Mouse (Mus musculus): Measurements from ENCODE around the gene Psme4. TPM values are rescaled to one million over a fixed set of nuclear protein-coding genes. Genes with fewer than 3 reads are reported as not detected.

Gene Psme4
- polyA plus RNA-seq, 1 experiment from 2014 or later = 18.9 TPM

DNA sequence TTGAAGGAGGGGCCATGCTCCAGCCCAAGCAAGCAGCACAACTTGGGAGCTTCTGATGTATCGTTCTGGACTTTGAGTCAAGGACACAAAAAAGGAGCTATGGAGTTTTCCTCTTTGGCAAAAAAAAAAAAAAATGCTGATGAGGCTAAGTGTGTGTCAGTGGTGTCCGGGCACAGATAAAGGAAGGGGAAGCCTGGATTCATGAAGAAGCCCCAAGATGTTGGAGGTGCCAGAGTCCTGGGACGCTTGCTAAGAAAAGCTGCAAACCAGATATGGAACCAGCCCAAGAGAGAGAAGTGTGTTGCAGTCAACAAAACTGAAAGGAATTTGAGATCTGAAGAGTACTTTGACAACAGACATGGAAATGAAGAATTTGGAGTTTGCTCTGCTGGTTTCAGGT, 140.8 kb downstream of the Psme4 start:
- no peak for ATAC-seq (ENCODE audit: low read depth)
- Histone ChIP-seq H3K4me3 (no peak overlapping the region), H3K4me2 (no peak overlapping the region), H3K9me3 (no peaks in the 10 kb centered on the region; the same call in none of the 2 replicates), H3K27ac (replicated peaks) (no peak overlapping the region), H3K36me3 (peaks cover 4% of the 10 kb centered on the region; the same call in 1 of the 2 replicates), H3K4me1 (replicated peaks) (no peaks in the 10 kb centered on the region), H3K9ac (no peak overlapping the region), H3K27me3 (no peaks in the 10 kb centered on the region)
- WGBS = 91% methylated on average over 3 of the region's 3 CpGs

GRCm38 (mm10) chr11:30920641-30921040, 149.1 kb downstream of the Psme4 start:
- H3K36me3 ChIP-seq = peaks cover 24% of the 10 kb centered on the region

DNA sequence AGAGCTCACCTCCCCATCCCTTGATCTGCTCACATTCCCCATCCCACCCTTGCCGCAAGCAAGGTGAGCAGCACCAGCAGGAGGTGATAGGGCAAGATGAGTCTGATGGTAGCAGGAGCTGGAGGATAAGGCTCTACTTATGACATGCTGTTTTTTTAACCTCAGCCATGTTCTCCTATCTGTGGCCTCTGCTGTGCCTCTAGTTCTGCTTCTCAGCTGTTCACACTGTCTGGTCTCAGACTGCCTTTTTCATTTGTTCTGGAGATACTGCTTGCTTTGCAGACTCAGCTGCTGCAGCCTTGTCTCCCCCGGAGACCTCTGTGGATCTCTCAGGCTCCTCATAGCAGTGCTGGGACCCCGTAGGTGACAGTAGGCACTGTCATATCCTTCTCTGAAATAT, 151.8 kb downstream of the Psme4 start:
- Histone ChIP-seq H3K9ac (no peak overlapping the region), H3K27ac (replicated peaks) (no peak overlapping the region), H3K4me3 (no peak overlapping the region), H3K4me2 (no peak overlapping the region), H3K27me3 (no peaks in the 10 kb centered on the region), H3K36me3 (peaks cover 45% of the 10 kb centered on the region), H3K9me3 (no peaks in the 10 kb centered on the region), H3K4me1 (replicated peaks) (no peaks in the 10 kb centered on the region)
- ATAC-seq (ENCODE audit: low read depth) = no peak
- WGBS = 97% methylated on average over 3 of the region's 3 CpGs

More at GRCm38 (mm10) chr11:30920641-30921040, 149.1 kb downstream of the Psme4 start:
- WGBS = 72% methylated on average over 1 of the region's 1 CpGs
- H3K27me3 ChIP-seq = no peaks in the 10 kb centered on the region
- no peak overlapping the region for H3K27ac ChIP-seq (replicated peaks)
- no peaks in the 10 kb centered on the region for H3K4me1 ChIP-seq (replicated peaks)
- no peak overlapping the region for H3K4me3 ChIP-seq
- H3K9ac ChIP-seq = no peak overlapping the region
- H3K4me2 ChIP-seq = no peak overlapping the region
- H3K9me3 ChIP-seq = no peaks in the 10 kb centered on the region
- ATAC-seq (ENCODE audit: low read depth) = no peak

DNA sequence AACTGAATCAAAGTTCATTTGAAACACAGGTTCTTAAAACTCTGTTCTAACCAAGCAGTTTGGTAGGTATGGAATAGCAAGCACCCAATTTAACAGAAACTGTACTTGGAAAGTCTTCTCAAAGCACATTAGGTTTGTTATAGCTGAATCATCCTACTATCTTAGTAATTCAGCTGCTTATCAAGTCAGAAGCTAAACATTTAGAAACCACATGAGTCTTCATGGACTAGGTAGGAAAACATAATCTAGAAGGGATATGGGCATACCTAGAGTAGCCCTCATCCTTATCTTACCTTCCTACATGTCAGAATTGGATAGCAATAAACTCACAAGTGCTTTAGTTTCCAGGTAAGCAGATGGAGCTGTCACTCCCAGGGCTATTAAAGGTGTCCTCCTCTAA, 156.6 kb downstream of the Psme4 start:
- no peak overlapping the region for H3K9ac ChIP-seq
- no peaks in the 10 kb centered on the region for H3K9me3 ChIP-seq
- no peak overlapping the region for H3K4me2 ChIP-seq
- H3K27me3 ChIP-seq = no peaks in the 10 kb centered on the region
- no peaks in the 10 kb centered on the region for H3K4me1 ChIP-seq (replicated peaks)
- no peak overlapping the region for H3K27ac ChIP-seq (replicated peaks)
- no peak for ATAC-seq (ENCODE audit: low read depth)
- peaks cover 64% of the 10 kb centered on the region for H3K36me3 ChIP-seq
- H3K4me3 ChIP-seq = no peak overlapping the region

DNA sequence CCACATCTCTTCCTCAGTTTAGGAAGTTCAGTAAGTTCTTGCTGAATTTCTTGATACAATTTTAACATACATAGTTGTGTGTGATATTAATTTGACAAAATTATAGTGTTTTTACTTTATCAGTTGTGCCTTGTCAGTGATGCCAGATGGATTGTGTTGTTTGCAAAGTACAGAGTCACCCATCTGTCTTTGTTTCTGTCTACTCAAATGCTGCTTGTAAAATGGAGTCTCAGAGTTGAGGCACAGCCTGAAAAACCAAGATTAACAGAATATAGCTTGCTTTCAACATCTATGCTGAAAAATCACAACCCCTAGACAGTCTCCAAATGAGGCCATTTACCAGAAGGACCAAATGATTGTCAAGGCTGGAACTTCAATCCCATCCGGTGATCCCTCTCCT, 157.0 kb downstream of the Psme4 start:
- WGBS = 92% methylated on average over 1 of the region's 1 CpGs
- H3K27ac ChIP-seq (replicated peaks) = no peak overlapping the region
- H3K27me3 ChIP-seq = no peaks in the 10 kb centered on the region
- H3K4me3 ChIP-seq = no peak overlapping the region
- ATAC-seq (ENCODE audit: low read depth) = no peak
- H3K4me1 ChIP-seq (replicated peaks) = no peaks in the 10 kb centered on the region
- no peak overlapping the region for H3K4me2 ChIP-seq
- H3K9ac ChIP-seq = no peak overlapping the region
- peaks cover 61% of the 10 kb centered on the region for H3K36me3 ChIP-seq
- H3K9me3 ChIP-seq = no peaks in the 10 kb centered on the region

Other genes starting within 250 kb of the Psme4 start
- 35.9 and 37.9 TPM in 2 replicates for gene Acyp2, start 122.1 kb upstream of the Psme4 start, polyA plus RNA-seq (2015; fragmentation: Nextera tagmentation; extraction: Ambion mirVana)
- gene Gpr75, start 113.6 kb downstream of the Psme4 start, polyA plus RNA-seq (2015; fragmentation: Nextera tagmentation; extraction: Ambion mirVana) = 5.1 and 5.7 TPM in 2 replicates
- 28.5 and 31.4 TPM in 2 replicates for gene Asb3, start 113.7 kb downstream of the Psme4 start, polyA plus RNA-seq (2015; fragmentation: Nextera tagmentation; extraction: Ambion mirVana)
- gene Erlec1, start 182.6 kb downstream of the Psme4 start, polyA plus RNA-seq (2015; fragmentation: Nextera tagmentation; extraction: Ambion mirVana) = 12.0 and 12.6 TPM in 2 replicates
- 25.7 and 31.0 TPM in 2 replicates for gene Chac2, start 214.6 kb downstream of the Psme4 start, polyA plus RNA-seq (2015; fragmentation: Nextera tagmentation; extraction: Ambion mirVana)

Measured in neural tube, embryonic 13.5 days (tissue).